Mouse (Mus musculus) myocyte (in vitro differentiated cells): ENCODE measurements at regions not wholly inside any gene's neighbourhood (a gene's known extent, or its start where the extent isn't known, plus 50 kb on each side); places are given as distances from the start of the nearest gene placed in this dataset.

Experiments
- E2F4 ChIP-seq: IDR thresholded peaks from one replicate; pipeline ENCODE4 v1.6.1; 2011; ENCODE audit warnings: mild to moderate bottlenecking, control low read depth, moderate library complexity; ENCODE audit not compliant: insufficient read depth
- MYOD1 ChIP-seq, 3 experiments: IDR thresholded peaks; one replicate each; pipeline ENCODE4 v1.6.1; 2011; ENCODE audit warnings: control low read depth in 2 of 3, low read depth in 2 of 3, mild to moderate bottlenecking in 2 of 3, moderate library complexity in 1 of 3; ENCODE audit not compliant: insufficient read length in 2 of 3, control insufficient read depth in 1 of 3
- MYOG ChIP-seq, 3 experiments: IDR thresholded peaks; one replicate each; pipeline ENCODE4 v1.6.1; 2011; ENCODE audit warnings: control low read depth in 2 of 3, low read depth in 2 of 3, mild to moderate bottlenecking in 2 of 3; ENCODE audit not compliant: insufficient read length in 2 of 3, control insufficient read depth in 1 of 3, insufficient read depth in 1 of 3
- POLR2A ChIP-seq: IDR thresholded peaks from one replicate; pipeline ENCODE4 v1.6.1; 2011; ENCODE audit warnings: low read depth, mild to moderate bottlenecking, control low read depth, moderate library complexity; ENCODE audit not compliant: insufficient read length
- POLR2AphosphoS2 ChIP-seq: IDR thresholded peaks from one replicate; pipeline ENCODE4 v1.6.1; 2011; ENCODE audit warnings: low read depth, control low read depth; ENCODE audit not compliant: insufficient read length
- REST ChIP-seq: IDR thresholded peaks from one replicate; pipeline ENCODE4 v1.6.1; 2011; ENCODE audit warnings: mild to moderate bottlenecking, control low read depth, moderate library complexity; ENCODE audit not compliant: insufficient read depth, insufficient read length
- SRF ChIP-seq: IDR thresholded peaks from one replicate; pipeline ENCODE4 v1.6.1; 2011; ENCODE audit warnings: low read depth; ENCODE audit not compliant: control insufficient read depth, insufficient read length

GRCm38 (mm10) chr16:55612001-55612400, 226.7 kb downstream of the Nfkbiz start:
- TF ChIP-seq POLR2A (no peak), E2F4 (no peak), SRF (no peak), MYOD1 (IDR thresholded peaks at IDR 0.05; ENCODE audit: control insufficient read depth in 1 of 3, insufficient read length in 2 of 3, low read depth in 2 of 3) (no peak), POLR2AphosphoS2 (no peak), REST (no peak), MYOG (IDR thresholded peaks at IDR 0.05; ENCODE audit: control insufficient read depth in 1 of 3, insufficient read depth in 1 of 3, insufficient read length in 2 of 3, low read depth in 2 of 3) (no peak)
